Mouse (Mus musculus) heart, embryonic 13.5 days (tissue): Measurements from ENCODE around the gene Prtn3. TPM values are rescaled to one million over a fixed set of nuclear protein-coding genes. Genes with fewer than 3 reads are reported as not detected.

ENCODE experiments used
- ATAC-seq: fragments of 200-750 bp; cut with Nextera tagmentation; 2 replicates; pipeline ENCODE4 v1.8.0; 2017; ENCODE audit warnings: moderate TSS enrichment; ENCODE audit not compliant: insufficient number of reproducible peaks, low FRiP score, low TSS enrichment; ENCODE audit errors: extremely low read depth
- H3K27ac ChIP-seq: fragments of 300-500 bp; sonication (generic); replicated peaks from 2 replicates; pipeline ENCODE4 v1.5.1; 2015; ENCODE audit warnings: moderate library complexity, mild to moderate bottlenecking, inconsistent platforms
- H3K27me3 ChIP-seq: fragments of 300-500 bp; sonication (generic); replicated peaks from 2 replicates; pipeline ENCODE4 v1.6.1; 2015; ENCODE audit warnings: mild to moderate bottlenecking, inconsistent platforms
- H3K36me3 ChIP-seq: fragments of 300-500 bp; sonication (generic); 2 replicates; pipeline ENCODE4 v1.6.1; 2015; ENCODE audit warnings: mild to moderate bottlenecking, inconsistent platforms
- H3K4me1 ChIP-seq: fragments of 300-500 bp; sonication (generic); 2 replicates; pipeline ENCODE4 v1.6.1; 2015; ENCODE audit warnings: inconsistent platforms
- H3K4me2 ChIP-seq: fragments of 300-500 bp; sonication (generic); 2 replicates; pipeline ENCODE4 v1.6.1; 2015; ENCODE audit warnings: inconsistent platforms, mild to moderate bottlenecking, moderate library complexity
- H3K4me3 ChIP-seq: fragments of 300-500 bp; sonication (generic); 2 replicates; pipeline ENCODE4 v1.5.1; 2015; ENCODE audit warnings: moderate library complexity, mild to moderate bottlenecking, inconsistent platforms
- H3K9ac ChIP-seq: fragments of 300-500 bp; sonication (generic); 2 replicates; pipeline ENCODE4 v1.6.1; 2015; ENCODE audit warnings: inconsistent platforms, mild to moderate bottlenecking, moderate library complexity
- H3K9me3 ChIP-seq: fragments of 300-500 bp; sonication (generic); 2 replicates; pipeline ENCODE4 v1.6.1; 2016; ENCODE audit warnings: inconsistent platforms
- WGBS: fragments of 180-500 bp; shearing (Covaris S2); methylation state at CpG from one replicate; pipeline ENCODE4 v1.1.7; 2015; ENCODE audit warnings: mixed read lengths; 5-methylcytosine and 5-hydroxymethylcytosine counted together
- polyA plus RNA-seq: library from polyadenylated mRNA; unstranded; fragments of >200 nt; fragmentation: Nextera tagmentation; extraction: Ambion mirVana; gene quantifications from 2 replicates; pipeline ENCODE4 v1.2.1, GENCODE M21; 2015

Prtn3 gene
- 2.5 and 2.6 TPM in 2 replicates for polyA plus RNA-seq

DNA sequence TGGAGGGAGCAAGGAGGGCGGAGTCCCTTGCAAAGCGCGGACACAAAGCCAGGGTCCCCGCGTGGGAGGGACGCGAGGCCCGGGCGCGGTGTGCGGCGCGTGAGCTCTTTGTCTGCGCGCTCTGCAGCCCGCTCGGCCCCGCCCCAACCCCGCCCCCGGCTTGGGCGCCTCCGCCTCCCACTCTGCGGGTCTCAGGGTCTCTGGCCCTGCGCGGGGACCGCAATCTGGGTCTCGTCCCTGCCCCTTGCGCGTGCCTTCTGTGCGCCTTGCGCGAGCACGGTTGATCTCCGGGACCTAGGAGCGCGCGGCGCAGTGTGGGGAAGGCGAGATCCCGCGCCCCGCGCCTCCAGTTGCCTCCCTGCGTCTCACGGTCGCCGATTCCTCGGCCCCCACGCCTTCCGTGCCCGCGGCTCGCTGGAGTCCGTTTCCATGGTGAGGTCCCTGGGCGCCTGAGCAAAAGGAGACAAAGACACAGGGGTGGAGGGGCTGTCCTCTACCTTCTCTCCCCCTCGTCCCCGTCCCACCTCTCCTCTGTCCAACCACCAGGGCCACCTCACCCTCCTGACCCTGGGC is at the start of gene Prtn3, which contains the start of gene Plppr3:
Gene Prtn3, plus strand, starts transcription at position 187 of the 573 bp plus-strand sequence.
Gene Plppr3, minus strand, starts transcription at position 345 of the 573 bp plus-strand sequence.
- Histone ChIP-seq H3K27ac (no peak within 1 kb of the TSS; the same call in 1 of the 2 replicates), H3K36me3 (no peaks in the 10 kb centered on the region), H3K4me1 (peaks cover 24% of the 10 kb centered on the region), H3K9ac (peak within 1 kb of the TSS; percentile 88), H3K4me3 (peak within 1 kb of the TSS; percentile 72), H3K27me3 (peaks cover 24% of the 10 kb centered on the region; the same call in 1 of the 2 replicates), H3K4me2 (peak within 1 kb of the TSS; percentile 94), H3K9me3 (no peaks in the 10 kb centered on the region)
- 1% methylated on average over 49 of the region's 57 CpGs for WGBS
- ATAC-seq = peak; percentile 30

- H3K4me1 ChIP-seq = peaks cover 7% of the 10 kb centered on the region; the same call in 1 of the 2 replicates
- H3K27me3 ChIP-seq = 0 out of 2 replicates have a peak, but pooled peaks cover 3% of the 10 kb centered on the region
- no peak overlapping the region for H3K4me3 ChIP-seq
- H3K9me3 ChIP-seq = no peaks in the 10 kb centered on the region
- H3K9ac ChIP-seq = no peak overlapping the region
- H3K36me3 ChIP-seq = no peaks in the 10 kb centered on the region
- H3K27ac ChIP-seq = no peak overlapping the region
- H3K4me2 ChIP-seq = no peak overlapping the region
- 74% methylated on average over 3 of the region's 3 CpGs for WGBS
- no peak for ATAC-seq
Observed at GRCm38 (mm10) chr10:79831583-79831982, 42.7 kb upstream of the Prtn3 start.

- no peak overlapping the region for H3K4me2 ChIP-seq
- 62% methylated on average over 7 of the region's 7 CpGs for WGBS
- 0 out of 2 replicates have a peak, but pooled peaks cover 2% of the 10 kb centered on the region for H3K27me3 ChIP-seq
- H3K27ac ChIP-seq = no peak overlapping the region
- no peak overlapping the region for H3K4me3 ChIP-seq
- 0 out of 2 replicates have a peak, but pooled peaks cover 4% of the 10 kb centered on the region for H3K9me3 ChIP-seq
- no peak overlapping the region for H3K9ac ChIP-seq
- H3K4me1 ChIP-seq = peaks cover 7% of the 10 kb centered on the region; the same call in 1 of the 2 replicates
- no peak for ATAC-seq
- H3K36me3 ChIP-seq = no peaks in the 10 kb centered on the region
Observed at GRCm38 (mm10) chr10:79832026-79832785, 42.1 kb upstream of the Prtn3 start.

GRCm38 (mm10) chr10:79832786-79833181 is 41.5 kb upstream of the Prtn3 start:
- Histone ChIP-seq H3K36me3 (no peaks in the 10 kb centered on the region), H3K4me3 (no peak overlapping the region), H3K27ac (no peak overlapping the region), H3K4me2 (no peak overlapping the region), H3K4me1 (peaks cover 7% of the 10 kb centered on the region; the same call in 1 of the 2 replicates), H3K27me3 (no peaks in the 10 kb centered on the region), H3K9me3 (0 out of 2 replicates have a peak, but pooled peaks cover 4% of the 10 kb centered on the region), H3K9ac (no peak overlapping the region)
- ATAC-seq = no peak
- WGBS = 72% methylated on average over 9 of the region's 9 CpGs

- WGBS = 16% methylated on average over 9 of the region's 9 CpGs
- peaks cover 7% of the 10 kb centered on the region; the same call in 1 of the 2 replicates for H3K4me1 ChIP-seq
- peak overlapping the region; percentile 37; the same call in 1 of the 2 replicates for H3K9ac ChIP-seq
- no peak for ATAC-seq
- no peaks in the 10 kb centered on the region for H3K36me3 ChIP-seq
- H3K27ac ChIP-seq = no peak overlapping the region
- 0 out of 2 replicates have a peak, but pooled peaks cover 4% of the 10 kb centered on the region for H3K9me3 ChIP-seq
- H3K4me3 ChIP-seq = no peak overlapping the region
- H3K27me3 ChIP-seq = no peaks in the 10 kb centered on the region
- peak overlapping the region; percentile 33; the same call in 1 of the 2 replicates for H3K4me2 ChIP-seq
Observed at GRCm38 (mm10) chr10:79834769-79835398, 39.4 kb upstream of the Prtn3 start.

- Histone ChIP-seq H3K36me3 (no peaks in the 10 kb centered on the region), H3K9ac (no peak overlapping the region), H3K4me1 (peaks cover 18% of the 10 kb centered on the region), H3K27ac (no peak overlapping the region), H3K9me3 (0 out of 2 replicates have a peak, but pooled peaks cover 4% of the 10 kb centered on the region), H3K4me3 (no peak overlapping the region), H3K27me3 (no peaks in the 10 kb centered on the region), H3K4me2 (no peak overlapping the region)
- 91% methylated on average over 3 of the region's 3 CpGs for WGBS
- no peak for ATAC-seq
Observed at GRCm38 (mm10) chr10:79836918-79837317, 37.4 kb upstream of the Prtn3 start.

DNA sequence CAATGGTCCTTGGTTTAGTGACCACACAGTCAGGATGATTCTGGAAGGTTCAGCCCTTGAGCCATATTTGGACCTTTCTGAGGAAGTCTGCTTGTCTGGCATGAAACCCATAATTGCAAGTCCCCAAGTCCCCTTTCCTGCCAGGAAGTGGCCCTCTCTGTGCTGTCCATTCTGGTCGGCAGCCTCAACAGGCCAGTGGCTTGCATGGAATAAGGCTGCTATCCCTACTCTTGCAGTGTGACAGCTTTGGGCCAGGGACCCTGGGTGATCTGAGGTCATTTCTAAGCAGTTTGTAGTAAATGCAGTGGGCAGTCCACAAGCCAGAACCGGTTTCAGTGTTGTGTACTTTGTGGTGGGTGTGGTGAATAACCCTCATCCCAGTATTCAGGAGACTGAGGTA is 36.1 kb upstream of the Prtn3 start:
- no peak overlapping the region for H3K9ac ChIP-seq
- WGBS = 44% methylated on average over 2 of the region's 2 CpGs
- H3K27ac ChIP-seq = no peak overlapping the region
- H3K9me3 ChIP-seq = 0 out of 2 replicates have a peak, but pooled peaks cover 4% of the 10 kb centered on the region
- H3K4me2 ChIP-seq = no peak overlapping the region
- no peak overlapping the region for H3K4me3 ChIP-seq
- H3K36me3 ChIP-seq = no peaks in the 10 kb centered on the region
- H3K4me1 ChIP-seq = peaks cover 30% of the 10 kb centered on the region
- H3K27me3 ChIP-seq = no peaks in the 10 kb centered on the region
- ATAC-seq = no peak

DNA sequence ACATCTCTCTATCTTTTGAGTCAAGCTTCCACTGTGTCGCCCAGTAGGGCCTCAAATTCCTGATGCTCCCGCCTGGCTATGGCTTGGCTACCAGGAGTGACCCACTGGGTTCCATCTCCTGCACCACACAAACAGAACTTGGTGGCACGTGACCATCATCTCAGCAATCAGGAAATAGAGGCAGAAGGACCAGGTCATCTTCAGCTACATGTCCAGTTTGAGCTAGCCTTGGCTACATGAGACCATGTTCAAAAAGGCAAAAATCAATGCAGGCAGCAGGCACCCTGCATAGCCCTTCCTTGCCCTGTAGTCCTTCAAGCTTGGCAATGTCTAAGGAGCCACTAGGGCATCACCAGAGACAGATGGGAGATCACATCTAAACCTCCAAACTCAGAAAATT is 34.2 kb upstream of the Prtn3 start:
- peak overlapping the region; percentile 56; the same call in 1 of the 2 replicates for H3K4me3 ChIP-seq
- 79% methylated on average over 3 of the region's 3 CpGs for WGBS
- ATAC-seq = no peak
- no peaks in the 10 kb centered on the region for H3K36me3 ChIP-seq
- peak overlapping the region; percentile 89 for H3K4me2 ChIP-seq
- H3K4me1 ChIP-seq = peaks cover 35% of the 10 kb centered on the region
- H3K9ac ChIP-seq = peak overlapping the region; percentile 86; the same call in 1 of the 2 replicates
- peak overlapping the region; percentile 90 for H3K27ac ChIP-seq
- no peaks in the 10 kb centered on the region for H3K27me3 ChIP-seq
- H3K9me3 ChIP-seq = 0 out of 2 replicates have a peak, but pooled peaks cover 4% of the 10 kb centered on the region

- Histone ChIP-seq H3K4me1 (peaks cover 34% of the 10 kb centered on the region), H3K4me2 (peak overlapping the region; percentile 89), H3K4me3 (peak overlapping the region; percentile 56), H3K27ac (peak overlapping the region; percentile 90), H3K9ac (peak overlapping the region; percentile 86), H3K36me3 (no peaks in the 10 kb centered on the region), H3K9me3 (0 out of 2 replicates have a peak, but pooled peaks cover 4% of the 10 kb centered on the region), H3K27me3 (no peaks in the 10 kb centered on the region)
- peak; percentile 73 for ATAC-seq
- WGBS = 1% methylated on average over 24 of the region's 24 CpGs
Observed at GRCm38 (mm10) chr10:79840644-79841551, 33.4 kb upstream of the Prtn3 start.

DNA sequence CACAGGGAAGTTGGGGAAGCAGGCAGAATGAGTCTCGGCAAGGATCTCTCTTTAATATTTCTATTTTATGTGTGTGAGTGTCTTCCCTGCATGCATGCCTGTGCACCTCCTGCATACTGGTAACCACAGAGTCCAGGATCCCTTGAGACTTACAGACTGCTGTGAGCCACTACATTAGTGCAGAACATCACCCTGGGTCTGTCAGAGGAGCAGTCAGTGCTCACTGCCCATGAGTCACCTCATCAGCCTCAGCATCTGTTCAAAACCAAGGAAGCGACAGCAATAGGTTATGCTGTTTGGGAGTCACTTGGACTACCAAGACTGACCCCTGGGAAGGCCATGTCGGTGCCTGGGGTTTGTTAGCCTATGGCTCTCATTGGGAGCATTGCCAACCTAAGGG is 32.0 kb upstream of the Prtn3 start:
- 67% methylated on average over 3 of the region's 3 CpGs for WGBS
- Histone ChIP-seq H3K36me3 (no peaks in the 10 kb centered on the region), H3K9me3 (no peaks in the 10 kb centered on the region), H3K4me2 (no peak overlapping the region), H3K27me3 (no peaks in the 10 kb centered on the region), H3K4me3 (no peak overlapping the region), H3K27ac (0 out of 2 replicates have a peak overlapping the region, but pooled peaks have one; percentile 48), H3K4me1 (peaks cover 38% of the 10 kb centered on the region), H3K9ac (no peak overlapping the region)
- no peak for ATAC-seq
